Mouse (Mus musculus) gonadal fat pad, adult 2 months (tissue): ENCODE results near the gene Olfr31. TPM values are rescaled to one million over a fixed set of nuclear protein-coding genes. Genes with fewer than 3 reads are reported as not detected.
A peak's percentile ranks its signal among the peaks of the same experiment; 100 is the strongest.

ENCODE experiments used
- DNase-seq: peaks from one replicate; pipeline ENCODE4 v3.0.0-alpha.2; 2012; ENCODE audit warnings: low read depth
- polyA plus RNA-seq: library from polyadenylated mRNA; depleted of rRNA; stranded (reverse); fragments of >200 nt; gene quantifications from 2 replicates; pipeline ENCODE4 v1.2.3, GENCODE M21; 2012; rRNA removed

Olfr31 gene
- polyA plus RNA-seq: not detected in 2 replicates

DNA sequence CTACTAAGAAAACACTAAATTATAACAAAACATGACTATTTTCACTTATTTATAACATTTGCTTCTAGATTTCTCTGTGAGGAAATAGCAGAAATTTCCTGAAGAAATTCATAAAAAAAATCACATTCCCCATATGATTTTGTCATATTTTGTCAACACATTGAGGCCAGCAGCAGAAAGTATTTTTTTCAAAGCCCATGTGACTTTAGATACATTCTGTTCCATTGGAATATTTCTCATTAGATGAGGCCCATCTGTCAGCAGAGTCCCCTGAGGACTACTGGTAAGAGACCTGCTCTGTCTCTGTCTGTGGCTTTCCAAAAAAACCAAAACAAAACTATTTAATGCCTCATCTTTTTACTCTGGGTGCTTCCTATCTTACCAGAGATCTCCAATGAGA is at the start of gene Olfr31:
Olfr31 (plus strand) TSS at position 301 of the 400 bp plus-strand sequence.
- no peak for DNase-seq

- peak; percentile 6 for DNase-seq
Observed at GRCm38 (mm10) chr14:14294426-14294825, 28.2 kb upstream of the Olfr31 start.

DNA sequence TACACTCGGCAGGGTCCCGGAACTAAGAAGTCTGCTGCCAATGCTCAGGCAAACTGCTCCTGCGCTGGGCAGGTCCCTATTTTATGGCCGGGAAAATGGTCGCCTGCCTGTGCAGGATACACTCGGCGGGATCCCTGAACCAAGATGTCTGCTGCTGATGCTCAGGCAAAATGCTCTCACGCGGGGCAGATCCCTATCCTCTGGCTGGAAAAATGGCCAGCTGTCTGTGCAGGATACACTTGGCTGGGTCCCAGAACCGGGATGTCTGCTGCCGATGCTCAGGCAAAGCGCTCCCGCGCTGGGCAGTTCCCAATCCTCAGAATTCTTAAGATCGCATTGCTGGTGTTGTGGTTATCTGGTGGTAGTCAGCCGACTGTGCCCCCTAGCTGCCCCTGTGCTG is 13.7 kb upstream of the Olfr31 start:
- DNase-seq: no peak

DNA sequence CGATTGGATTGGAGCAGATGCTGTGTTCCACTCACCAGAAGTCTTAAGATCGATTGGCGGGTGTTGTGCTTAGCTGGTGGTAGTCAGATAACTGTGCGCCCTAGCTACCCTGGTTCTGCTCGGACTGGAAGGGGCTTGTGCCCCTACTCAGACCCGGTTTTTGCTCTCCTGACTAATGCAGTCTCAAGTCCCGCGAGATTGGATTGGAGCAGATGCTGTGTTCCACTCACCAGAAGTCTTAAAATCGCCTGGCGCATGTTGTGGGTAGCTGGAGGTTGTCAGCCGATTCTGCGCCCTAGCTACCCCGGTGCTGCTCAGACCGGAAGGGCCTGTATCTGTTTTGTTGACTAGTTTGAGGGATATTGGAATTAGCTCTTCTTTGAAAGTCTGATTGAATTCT is 13.2 kb upstream of the Olfr31 start:
- DNase-seq: no peak

DNA sequence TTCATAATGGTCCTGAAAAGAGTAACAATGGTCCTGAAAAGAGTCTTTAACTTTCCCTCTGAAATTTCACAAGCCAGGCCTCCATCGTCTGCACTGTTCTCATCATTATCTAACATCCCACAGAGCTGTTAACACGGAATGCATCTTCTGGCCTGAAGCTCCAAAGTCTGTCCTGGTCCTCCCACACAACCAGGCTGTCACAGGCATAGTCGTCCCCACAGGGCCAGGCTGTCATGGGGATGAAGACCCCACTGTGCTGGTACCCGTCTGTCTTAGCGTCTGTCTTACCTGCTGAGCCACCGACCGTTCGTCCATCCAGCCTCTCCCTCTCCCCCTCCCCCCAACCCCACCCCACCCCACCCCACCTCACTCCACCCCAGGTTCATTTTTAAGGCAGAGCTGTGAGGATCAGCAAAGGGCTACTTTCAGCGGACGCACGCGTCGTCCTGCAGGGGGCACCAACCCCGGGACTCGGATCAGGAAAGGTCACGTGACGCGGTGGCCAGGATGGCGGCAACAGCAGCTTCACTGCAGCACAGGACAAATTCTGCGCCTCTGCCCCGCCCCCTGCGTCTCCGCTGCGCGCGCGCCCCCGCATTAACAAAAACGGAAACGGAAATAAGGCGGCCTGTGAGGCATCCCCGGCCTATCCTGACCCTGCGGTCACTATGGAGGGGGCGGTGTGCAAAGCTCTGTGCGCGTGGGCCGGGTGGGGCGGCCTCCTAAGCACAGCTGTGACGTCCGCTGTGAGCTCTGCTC is 22.7 kb downstream of the Olfr31 start:
- DNase-seq: peak; percentile 10

- no peak for DNase-seq
Observed at GRCm38 (mm10) chr14:14345948-14346812, 23.6 kb downstream of the Olfr31 start, which contains the start of gene Il3ra. Il3ra (plus strand) TSS chr14:14346275.

- no peak for DNase-seq
Observed at GRCm38 (mm10) chr14:14346813-14347100, 24.1 kb downstream of the Olfr31 start.

GRCm38 (mm10) chr14:14347151-14347835 is 24.7 kb downstream of the Olfr31 start:
- DNase-seq: no peak

DNA sequence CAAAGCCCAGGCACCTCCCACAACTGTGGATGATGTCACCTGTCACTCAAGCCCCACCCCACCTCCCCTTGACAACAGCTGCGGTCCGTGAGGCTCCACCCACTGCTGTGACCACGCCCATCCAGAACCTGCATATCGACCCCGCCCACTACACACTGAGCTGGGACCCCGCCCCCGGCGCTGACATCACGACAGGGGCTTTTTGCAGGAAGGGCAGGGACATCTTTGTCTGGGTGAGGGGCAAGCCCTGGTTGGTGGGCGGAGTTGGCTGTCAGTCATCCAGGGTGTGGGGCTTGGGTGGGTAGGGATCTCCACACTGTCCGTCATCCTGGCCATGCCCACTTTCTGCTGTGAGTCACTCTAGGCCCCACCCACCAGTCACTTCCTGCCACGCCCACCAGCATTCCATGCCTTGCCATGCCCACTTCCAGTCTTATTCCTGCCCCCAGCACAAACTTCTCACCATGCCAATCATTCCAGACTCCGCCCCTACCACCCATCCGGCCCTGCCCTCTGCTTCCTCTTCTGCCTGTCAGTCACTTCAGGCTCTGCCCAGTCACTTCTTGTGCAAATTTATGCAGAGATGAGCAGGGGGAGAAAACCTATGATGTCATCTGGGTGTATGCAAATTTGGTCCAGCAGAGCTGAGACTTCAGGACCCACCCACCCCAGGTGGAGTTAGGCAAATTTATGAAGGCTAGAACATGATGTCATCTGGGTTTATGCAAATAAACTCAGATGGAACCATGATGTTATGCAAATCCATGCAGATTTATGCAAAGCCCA is 25.4 kb downstream of the Olfr31 start:
- DNase-seq: no peak

GRCm38 (mm10) chr14:14348674-14349401 is 26.2 kb downstream of the Olfr31 start:
- no peak for DNase-seq

DNA sequence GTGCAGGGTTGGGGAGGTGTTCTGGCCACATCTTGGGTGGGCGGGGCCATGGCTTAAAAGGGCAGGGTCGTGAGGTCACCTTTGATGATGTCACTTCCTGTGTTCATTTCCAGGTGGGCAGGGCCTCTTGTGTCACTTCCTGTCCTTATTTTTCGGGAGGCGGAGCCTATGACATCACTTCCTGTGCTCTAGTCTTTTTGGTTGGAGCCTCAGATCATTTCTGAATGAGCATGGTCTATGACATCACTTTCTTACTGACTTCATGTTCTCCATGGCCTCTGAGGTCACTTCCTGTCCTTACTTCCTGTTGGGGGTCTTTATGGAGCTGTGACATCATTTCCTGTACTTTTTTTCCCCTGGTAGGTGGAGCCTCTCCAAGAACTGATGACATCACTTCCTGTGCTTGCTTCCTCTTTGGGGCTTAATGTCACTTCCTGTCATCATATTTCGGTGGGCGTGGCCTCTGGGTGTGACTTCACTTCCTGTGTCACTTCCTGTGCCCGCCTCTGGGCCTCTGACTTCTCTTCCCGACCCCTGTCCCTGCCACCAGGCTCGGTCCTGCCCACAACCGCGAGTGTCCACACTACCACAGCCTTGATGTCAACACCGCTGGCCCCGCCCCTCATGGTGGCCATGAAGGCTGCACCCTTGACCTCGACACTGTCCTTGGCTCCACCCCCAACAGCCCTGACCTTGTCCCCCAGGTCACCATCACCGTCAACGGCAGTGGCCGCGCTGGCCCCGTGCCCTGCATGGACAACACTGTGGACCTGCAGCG is 27.0 kb downstream of the Olfr31 start:
- DNase-seq: no peak

GRCm38 (mm10) chr14:14350263-14351147 is 27.9 kb downstream of the Olfr31 start:
- DNase-seq: no peak

- DNase-seq: no peak
Observed at GRCm38 (mm10) chr14:14351148-14351455, 28.5 kb downstream of the Olfr31 start.

DNA sequence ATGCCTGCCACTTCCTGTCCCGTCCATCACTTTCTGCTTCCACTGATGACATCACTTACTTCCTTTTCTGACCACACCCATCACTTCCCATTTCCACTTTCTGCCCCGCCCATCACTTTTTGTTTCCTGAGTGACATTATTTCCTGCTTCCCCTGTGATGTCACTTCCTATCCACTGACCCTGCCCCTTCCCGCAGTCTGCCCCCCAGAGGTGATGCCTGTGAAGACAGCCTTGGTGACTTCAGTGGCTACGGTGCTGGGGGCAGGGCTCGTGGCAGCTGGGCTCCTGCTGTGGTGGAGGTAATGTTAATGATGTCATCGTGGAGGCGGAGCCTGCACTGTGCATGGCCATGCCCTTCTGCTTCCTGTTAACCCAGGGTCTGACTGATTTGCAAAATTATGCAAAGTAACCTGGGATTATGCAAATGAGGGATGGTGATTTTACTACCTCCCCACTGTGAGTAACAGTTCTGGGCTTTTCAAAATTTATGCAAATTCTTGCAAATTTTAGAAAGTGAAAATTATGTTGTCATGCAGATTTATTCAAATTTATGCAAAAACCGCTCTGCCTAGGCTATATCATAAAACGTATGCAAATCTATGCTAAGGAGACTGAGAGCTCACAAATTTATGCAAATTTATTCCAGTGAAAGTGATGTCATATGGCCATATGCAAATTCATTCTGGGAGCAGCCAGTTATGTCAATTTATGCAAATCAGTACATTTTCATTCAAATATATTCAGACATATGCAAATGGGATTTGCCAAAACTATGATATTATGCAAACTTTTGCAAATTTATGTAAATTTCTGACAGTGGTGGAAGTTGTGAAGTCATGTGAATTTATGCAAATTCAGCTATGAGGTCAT is 29.3 kb downstream of the Olfr31 start:
- no peak for DNase-seq

DNA sequence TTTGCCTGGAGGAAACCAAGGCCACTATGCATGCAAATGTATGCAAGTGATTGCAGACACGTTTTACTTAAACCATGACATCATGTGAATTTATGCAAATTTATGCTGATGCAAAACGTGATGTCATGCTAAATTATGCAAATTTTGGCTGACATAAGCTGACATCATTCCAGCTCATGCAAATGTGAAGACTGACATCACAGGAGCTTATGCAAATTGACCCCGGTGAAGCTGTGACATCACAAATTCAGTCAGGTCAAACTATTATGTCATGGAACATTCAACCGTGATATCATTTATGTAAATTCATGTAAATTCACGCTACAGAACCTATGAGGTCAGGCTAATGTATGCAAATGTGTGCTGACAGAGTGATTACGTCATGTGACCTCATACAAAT is 30.0 kb downstream of the Olfr31 start:
- no peak for DNase-seq

DNA sequence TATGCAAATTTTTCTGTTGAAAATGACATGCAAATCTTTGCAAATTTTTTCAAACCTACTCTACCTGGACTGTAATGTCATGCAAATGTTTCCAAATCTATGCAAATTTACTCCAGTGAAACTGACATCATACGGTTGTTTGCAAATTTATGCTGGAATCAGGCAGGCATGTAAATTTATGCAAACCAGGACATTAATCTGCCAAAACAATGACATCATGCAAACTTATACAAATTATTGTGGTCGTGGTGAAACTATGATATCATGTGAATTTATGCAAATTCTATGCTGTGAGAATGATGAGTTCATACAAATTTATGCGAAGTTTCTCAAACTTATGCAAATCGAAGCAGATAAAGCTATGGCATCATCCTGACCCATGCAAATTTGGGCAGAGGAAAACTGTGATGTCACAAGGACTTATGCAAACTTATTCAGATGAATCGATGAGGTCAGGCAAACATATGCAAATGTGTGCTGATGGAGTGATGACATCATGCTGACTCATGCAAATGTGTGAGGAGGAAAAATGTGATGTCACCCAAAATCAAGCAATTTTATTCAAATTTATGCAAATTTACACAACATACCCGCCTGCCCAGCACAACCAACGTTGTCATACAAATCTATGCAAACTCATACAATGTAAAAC is 30.6 kb downstream of the Olfr31 start:
- no peak for DNase-seq

DNA sequence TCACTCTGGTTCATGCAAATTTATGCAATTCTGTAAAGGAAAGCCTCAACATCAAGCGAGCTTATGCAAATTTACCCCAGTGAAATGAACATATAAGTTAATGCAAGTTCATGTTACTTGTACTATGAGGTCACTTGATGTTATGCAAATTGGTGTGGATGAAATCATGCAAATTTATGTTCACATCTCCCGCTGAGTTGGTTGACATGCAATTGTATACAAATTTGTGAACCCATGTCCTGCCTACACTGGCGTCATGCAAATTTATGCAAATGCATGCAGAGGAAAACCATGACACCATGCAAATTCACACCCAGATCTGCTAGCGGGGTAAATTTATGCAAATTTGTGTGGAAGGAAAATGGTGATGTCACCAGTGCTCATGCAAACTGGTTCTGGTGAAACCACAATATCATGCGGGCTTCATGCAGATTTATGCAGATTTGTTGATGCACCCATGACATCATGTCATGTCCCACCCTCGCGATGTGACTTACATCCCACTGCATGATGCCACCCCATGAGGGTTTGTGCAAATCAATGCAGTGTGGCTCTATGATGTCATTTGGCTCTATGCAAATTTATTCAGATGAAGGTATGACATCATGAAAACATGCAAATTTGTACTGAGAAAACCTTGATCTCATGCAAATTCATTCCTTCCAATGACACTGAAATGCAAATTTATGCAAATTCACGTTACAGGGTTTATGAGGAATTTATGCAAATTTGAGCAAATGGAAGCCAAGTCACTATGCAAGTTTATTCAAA is 31.3 kb downstream of the Olfr31 start:
- no peak for DNase-seq
